Mouse (Mus musculus) kidney, postnatal 0 days (tissue): ENCODE measurements around the gene Pramef12. TPM values are rescaled to one million over a fixed set of nuclear protein-coding genes. Genes with fewer than 3 reads are reported as not detected.

Experiments used
- ATAC-seq: fragments of 200-750 bp; cut with Nextera tagmentation; replicated peaks from 2 replicates; pipeline ENCODE4 v1.8.0; 2017; ENCODE audit warnings: low read depth, moderate number of reproducible peaks, moderate TSS enrichment, moderate library complexity; ENCODE audit not compliant: low FRiP score
- DNase-seq: peaks from one replicate; pipeline ENCODE4 v3.0.0-alpha.2; 2016; ENCODE audit warnings: low spot score
- H3K27ac ChIP-seq: fragments of 300-500 bp; sonication (generic); 2 replicates; pipeline ENCODE4 v1.5.1; 2014; ENCODE audit warnings: mild to moderate bottlenecking
- H3K27me3 ChIP-seq: fragments of 300-500 bp; sonication (generic); 2 replicates; pipeline ENCODE4 v1.6.1; 2014; ENCODE audit warnings: low read length, mixed read lengths; ENCODE audit not compliant: insufficient read depth
- H3K36me3 ChIP-seq: fragments of 300-500 bp; sonication (generic); 2 replicates; pipeline ENCODE4 v1.6.1; 2014; ENCODE audit warnings: low read length, mixed read lengths; ENCODE audit not compliant: insufficient read depth
- H3K4me1 ChIP-seq: fragments of 300-500 bp; sonication (generic); replicated peaks from 2 replicates; pipeline ENCODE4 v1.6.1; 2014; ENCODE audit warnings: antibody characterized with exemption, low read length, mixed read lengths; ENCODE audit not compliant: insufficient read depth
- H3K4me2 ChIP-seq: fragments of 300-500 bp; sonication (generic); 2 replicates; pipeline ENCODE4 v1.6.1; 2014; ENCODE audit warnings: mild to moderate bottlenecking, low read length, moderate library complexity, mixed read lengths
- H3K4me3 ChIP-seq: fragments of 300-500 bp; sonication (generic); replicated peaks from 2 replicates; pipeline ENCODE4 v1.5.1; 2014; ENCODE audit warnings: low read depth, low read length
- H3K9ac ChIP-seq: fragments of 300-500 bp; sonication (generic); 2 replicates; pipeline ENCODE4 v1.6.1; 2014; ENCODE audit warnings: low read depth, low read length
- H3K9me3 ChIP-seq: fragments of 300-500 bp; sonication (generic); replicated peaks from 2 replicates; pipeline ENCODE4 v1.6.1; 2016; ENCODE audit warnings: low read length, inconsistent platforms, mixed read lengths
- CTCF ChIP-seq: IDR thresholded peaks from 2 replicates; pipeline ENCODE4 v1.5.1; 2016; ENCODE audit warnings: antibody characterized with exemption, low read depth, mild to moderate bottlenecking, moderate library complexity
- WGBS: fragments of 180-500 bp; shearing (Covaris S2); extraction: QIAGEN DNeasy Blood & Tissue Kit; methylation state at CpG from one replicate; pipeline ENCODE4 v1.1.7; 2014; 5-methylcytosine and 5-hydroxymethylcytosine counted together
- polyA plus RNA-seq: library from polyadenylated mRNA; unstranded; fragments of >200 nt; fragmentation: Nextera tagmentation; extraction: Ambion mirVana; gene quantifications from 2 replicates; pipeline ENCODE4 v1.2.1, GENCODE M21; 2015

The Pramef12 gene
- polyA plus RNA-seq, 1 experiment from 2014 or later = 0.39 TPM

GRCm38 (mm10) chr4:144430723-144431122 lies 22.5 kb upstream of the Pramef12 start:
- DNase-seq = no peak
- no peaks in the 10 kb centered on the region for H3K36me3 ChIP-seq
- WGBS = 67% methylated on average over 2 of the region's 2 CpGs
- H3K4me1 ChIP-seq = no peaks in the 10 kb centered on the region
- no peak for TF ChIP-seq CTCF
- no peak for ATAC-seq
- no peak overlapping the region for H3K27ac ChIP-seq
- H3K9me3 ChIP-seq = no peaks in the 10 kb centered on the region
- no peaks in the 10 kb centered on the region for H3K27me3 ChIP-seq
- no peak overlapping the region for H3K4me2 ChIP-seq
- no peak overlapping the region for H3K4me3 ChIP-seq
- H3K9ac ChIP-seq = no peak overlapping the region

- Histone ChIP-seq H3K4me3 (no peak overlapping the region), H3K4me1 (no peaks in the 10 kb centered on the region), H3K9me3 (no peaks in the 10 kb centered on the region), H3K4me2 (no peak overlapping the region), H3K9ac (no peak overlapping the region), H3K36me3 (no peaks in the 10 kb centered on the region), H3K27me3 (no peaks in the 10 kb centered on the region), H3K27ac (no peak overlapping the region)
- WGBS = 21% methylated on average over 3 of the region's 3 CpGs
- ATAC-seq (no peak), DNase-seq (no peak)
- TF ChIP-seq CTCF = peak; percentile 48; the same call in 1 of the 2 replicates
Observed at GRCm38 (mm10) chr4:144428868-144429267, 20.6 kb upstream of the Pramef12 start.

- no peaks in the 10 kb centered on the region for H3K36me3 ChIP-seq
- no peak overlapping the region for H3K4me2 ChIP-seq
- H3K4me1 ChIP-seq = no peaks in the 10 kb centered on the region
- no peak overlapping the region for H3K27ac ChIP-seq
- WGBS = 71% methylated on average over 5 of the region's 5 CpGs
- H3K4me3 ChIP-seq = no peak overlapping the region
- no peaks in the 10 kb centered on the region for H3K27me3 ChIP-seq
- ATAC-seq (no peak), DNase-seq (no peak)
- no peak for TF ChIP-seq CTCF
- no peaks in the 10 kb centered on the region for H3K9me3 ChIP-seq
- no peak overlapping the region for H3K9ac ChIP-seq
Observed at GRCm38 (mm10) chr4:144424590-144424989, 16.3 kb upstream of the Pramef12 start.

GRCm38 (mm10) chr4:144420644-144421043 lies 12.4 kb upstream of the Pramef12 start:
- H3K9me3 ChIP-seq = no peaks in the 10 kb centered on the region
- no peak for DNase-seq
- H3K36me3 ChIP-seq = no peaks in the 10 kb centered on the region
- H3K27me3 ChIP-seq = no peaks in the 10 kb centered on the region
- no peaks in the 10 kb centered on the region for H3K4me1 ChIP-seq
- ATAC-seq = no peak
- H3K27ac ChIP-seq = no peak overlapping the region
- no peak overlapping the region for H3K4me2 ChIP-seq
- no peak overlapping the region for H3K4me3 ChIP-seq
- peak; percentile 53 for TF ChIP-seq CTCF
- H3K9ac ChIP-seq = no peak overlapping the region

GRCm38 (mm10) chr4:144406261-144406660 lies 2.0 kb downstream of the Pramef12 start:
- Histone ChIP-seq H3K27me3 (no peaks in the 10 kb centered on the region), H3K27ac (no peak overlapping the region), H3K4me2 (no peak overlapping the region), H3K4me3 (no peak overlapping the region), H3K9ac (no peak overlapping the region), H3K9me3 (no peaks in the 10 kb centered on the region), H3K36me3 (no peaks in the 10 kb centered on the region), H3K4me1 (no peaks in the 10 kb centered on the region)
- TF ChIP-seq CTCF = no peak
- no peak for ATAC-seq
- WGBS = 70% methylated on average over 3 of the region's 3 CpGs
- DNase-seq = no peak

- Histone ChIP-seq H3K4me2 (peak overlapping the region; percentile 56), H3K27ac (no peak overlapping the region), H3K9me3 (no peaks in the 10 kb centered on the region), H3K9ac (peak overlapping the region; percentile 37; the same call in 1 of the 2 replicates), H3K27me3 (no peaks in the 10 kb centered on the region), H3K4me3 (peak overlapping the region; percentile 21; the same call in 1 of the 2 replicates), H3K36me3 (no peaks in the 10 kb centered on the region), H3K4me1 (no peaks in the 10 kb centered on the region)
- 3% methylated on average over 16 of the region's 17 CpGs for WGBS
- TF ChIP-seq CTCF = no peak
- DNase-seq = peak; percentile 79
- ATAC-seq = peak; percentile 90
Observed at GRCm38 (mm10) chr4:144404456-144405086, 3.7 kb downstream of the Pramef12 start.

- H3K4me3 ChIP-seq = no peak overlapping the region
- TF ChIP-seq CTCF = no peak
- 43% methylated on average over 4 of the region's 4 CpGs for WGBS
- H3K36me3 ChIP-seq = no peaks in the 10 kb centered on the region
- H3K27ac ChIP-seq = no peak overlapping the region
- H3K9me3 ChIP-seq = no peaks in the 10 kb centered on the region
- DNase-seq (no peak), ATAC-seq (no peak)
- no peaks in the 10 kb centered on the region for H3K27me3 ChIP-seq
- H3K9ac ChIP-seq = no peak overlapping the region
- H3K4me1 ChIP-seq = no peaks in the 10 kb centered on the region
- no peak overlapping the region for H3K4me2 ChIP-seq
Observed at GRCm38 (mm10) chr4:144402712-144403111, 5.6 kb downstream of the Pramef12 start.
